16 mouse cellular contexts compared by ENCODE assay signal in the genomic region with DNA sequence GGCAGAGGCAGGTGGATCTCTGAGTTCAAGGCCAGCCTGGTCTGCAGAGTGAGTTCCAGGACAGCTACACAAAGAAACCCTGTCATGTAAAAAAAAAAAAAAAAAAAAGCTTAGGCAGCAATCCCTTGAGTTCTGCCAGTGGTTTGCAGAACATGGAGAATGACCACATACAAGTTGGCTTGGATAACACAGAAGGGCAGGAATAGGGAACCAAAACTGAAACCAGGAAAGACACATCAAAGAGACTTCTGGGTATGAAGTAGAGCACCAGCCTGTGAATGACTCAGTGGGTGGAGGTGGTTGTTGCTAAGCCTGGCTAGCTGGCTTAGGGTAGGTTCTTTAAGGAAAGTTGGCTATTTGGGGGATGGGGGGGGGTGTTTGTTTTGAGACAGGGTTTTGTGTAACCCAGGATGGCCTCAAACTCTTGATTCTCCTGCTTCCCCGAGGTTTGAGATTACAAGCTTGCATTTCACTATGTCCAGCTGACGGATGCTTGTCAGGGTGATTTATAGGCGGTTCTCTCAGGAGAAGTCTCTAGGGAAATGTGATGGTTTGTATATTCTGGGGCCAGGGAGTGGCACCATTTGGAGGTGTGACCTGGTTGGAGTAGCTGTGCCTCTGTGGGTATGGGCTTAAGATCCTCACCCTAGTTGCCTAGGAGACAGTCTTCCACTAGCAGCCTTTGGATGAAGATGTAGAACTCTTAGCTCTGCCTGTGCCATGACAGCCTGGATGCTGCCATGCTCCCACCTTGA. TPM values are rescaled to one million over a fixed set of nuclear protein-coding genes. Genes with fewer than 3 reads are reported as not detected.
DNase-seq lines count a peak whose midpoint lies in the region; ATAC-seq lines count a peak whose summit lies in the region.
"Had no signal": no experiment of that assay in that cellular context is flagged by ENCODE, and none has a peak within 500 bp of the region (broad histone marks: within the 10 kb centered on the region; RNA-seq: fewer than 3 reads in every experiment).

No protein-coding gene starts in this region.

- H3K36me3 ChIP-seq in heart, embryonic 12.5 days = peaks cover 6% of the 10 kb centered on the region; the same call in 1 of the 2 replicates
- peaks cover 6% of the 10 kb centered on the region for H3K36me3 ChIP-seq in megakaryocyte, embryonic 14.5 days (replicated peaks; ENCODE audit: low read length)
- H3K36me3 ChIP-seq: midbrain, embryonic 15.5 days had no signal

- H3K27me3 ChIP-seq in heart, embryonic 12.5 days (replicated peaks) = no peaks in the 10 kb centered on the region
- H3K27me3 ChIP-seq in megakaryocyte, embryonic 14.5 days (replicated peaks) = peaks cover 12% of the 10 kb centered on the region
- H3K27me3 ChIP-seq: limb, embryonic 12.5 days; midbrain, embryonic 15.5 days had no signal

- peak; percentile 22 for DNase-seq in heart, adult 8-10 months (ENCODE audit: low spot score)
- peak; percentile 70 for DNase-seq in 3134 (ENCODE audit: extremely low read depth, insufficient read length, low spot score)
- DNase-seq in adipocyte (ENCODE audit: low spot score) = peak; percentile 63
- no peak for DNase-seq in kidney, postnatal 36 days
- DNase-seq in layer of hippocampus, adult 8-10 months (ENCODE audit: low spot score in 2 of 2) = no peak
- no peak for DNase-seq in gastrocnemius, postnatal 4 days (ENCODE audit: low spot score in 2 of 2)
- DNase-seq: cerebellum, adult 9-10 months; kidney, postnatal 14 days; lung, adult 2 months had no signal

- ATAC-seq in heart, embryonic 12.5 days (ENCODE audit: insufficient number of reproducible peaks, low FRiP score) = no peak
- ATAC-seq: midbrain, embryonic 15.5 days had no signal

- H3K9ac ChIP-seq in heart, embryonic 12.5 days = no peak overlapping the region
- H3K9ac ChIP-seq: limb, embryonic 12.5 days; midbrain, embryonic 15.5 days had no signal

- no peaks in the 10 kb centered on the region for H3K9me3 ChIP-seq in heart, embryonic 12.5 days (replicated peaks)
- H3K9me3 ChIP-seq in megakaryocyte, embryonic 14.5 days = peaks cover 14% of the 10 kb centered on the region
- H3K9me3 ChIP-seq: heart, embryonic 10.5 days; hindbrain, embryonic 10.5 days; limb, embryonic 12.5 days; midbrain, embryonic 15.5 days had no signal

- H3K4me1 ChIP-seq in heart, embryonic 12.5 days (replicated peaks) = no peaks in the 10 kb centered on the region
- H3K4me1 ChIP-seq in megakaryocyte, embryonic 14.5 days = peaks cover 4% of the 10 kb centered on the region; the same call in 1 of the 2 replicates
- H3K4me1 ChIP-seq: heart, embryonic 10.5 days; limb, embryonic 12.5 days; midbrain, embryonic 15.5 days had no signal

- 62% methylated on average over 3 of the region's 3 CpGs for WGBS in heart, embryonic 12.5 days

- no peak overlapping the region for H3K27ac ChIP-seq in heart, embryonic 12.5 days (ENCODE audit: poor library complexity, severe bottlenecking)
- H3K27ac ChIP-seq: heart, embryonic 10.5 days; hindbrain, embryonic 10.5 days; limb, embryonic 12.5 days; midbrain, embryonic 15.5 days had no signal

- no peak overlapping the region for H3K4me3 ChIP-seq in heart, embryonic 12.5 days
- peak overlapping the region; percentile 33 for H3K4me3 ChIP-seq in megakaryocyte, embryonic 14.5 days (replicated peaks)
- H3K4me3 ChIP-seq: heart, embryonic 10.5 days; hindbrain, embryonic 10.5 days; limb, embryonic 12.5 days; midbrain, embryonic 15.5 days had no signal

- no peak overlapping the region for H3K4me2 ChIP-seq in heart, embryonic 12.5 days
- H3K4me2 ChIP-seq: limb, embryonic 12.5 days; midbrain, embryonic 15.5 days had no signal

RNA-seq across cellular contexts. Expression of a gene that starts 21.3 kb away (rescaled TPM):
- not detected for total RNA-seq in heart, adult 8-10 months (2022)
- not detected in 2 replicates for polyA plus RNA-seq in heart, embryonic 12.5 days (2016; fragmentation: Nextera tagmentation; extraction: Ambion mirVana)
- polyA plus RNA-seq in megakaryocyte, embryonic 14.5 days (2012; ENCODE audit: insufficient read depth, low replicate concordance) = not detected in 2 replicates
- total RNA-seq in layer of hippocampus, adult 8-10 months (2022) = not detected
- not detected for total RNA-seq in gastrocnemius, postnatal 4 days (2021)
- polyA plus RNA-seq: heart, embryonic 10.5 days; hindbrain, embryonic 10.5 days; limb, embryonic 12.5 days; midbrain, embryonic 15.5 days; neural tube, embryonic 14.5 days had no signal

RNA-seq across cellular contexts. Expression of a gene that starts 28.5 kb away (rescaled TPM):
- total RNA-seq in heart, adult 8-10 months (2022) = 10 to 100 TPM; 16.6 to 20.3 (median 18.0) TPM
- 38.0 and 39.5 TPM in 2 replicates for polyA plus RNA-seq in heart, embryonic 12.5 days (2016; fragmentation: Nextera tagmentation; extraction: Ambion mirVana)
- polyA plus RNA-seq in megakaryocyte, embryonic 14.5 days (2012; ENCODE audit: insufficient read depth, low replicate concordance) = 3.1 and 16.3 TPM in 2 replicates
- 10 to 100 TPM; 47.8 to 56.9 (median 50.6) TPM for total RNA-seq in layer of hippocampus, adult 8-10 months (2022)
- total RNA-seq in gastrocnemius, postnatal 4 days (2021) = 10 to 100 TPM; 20.2 to 24.8 TPM

RNA-seq across cellular contexts. Expression of a gene that starts 32.2 kb away (rescaled TPM):
- 10 to 100 TPM; 10.1 to 12.3 (median 10.2) TPM for total RNA-seq in heart, adult 8-10 months (2022)
- 44.4 and 47.1 TPM in 2 replicates for polyA plus RNA-seq in heart, embryonic 12.5 days (2016; fragmentation: Nextera tagmentation; extraction: Ambion mirVana)
- polyA plus RNA-seq in megakaryocyte, embryonic 14.5 days (2012; ENCODE audit: insufficient read depth, low replicate concordance) = 5.7 and 19.6 TPM in 2 replicates
- 10 to 100 TPM; 18.9 to 24.1 (median 21.0) TPM for total RNA-seq in layer of hippocampus, adult 8-10 months (2022)
- total RNA-seq in gastrocnemius, postnatal 4 days (2021) = 10 to 100 TPM; 27.3 to 28.9 TPM

RNA-seq across cellular contexts. Expression of a gene that starts 32.3 kb away (rescaled TPM):
- 10 to 100 TPM in 2 of 4 experiments, 1 to 10 TPM in 2; 8.5 to 11.0 (median 10.2) TPM for total RNA-seq in heart, adult 8-10 months (2022)
- 60.2 and 63.5 TPM in 2 replicates for polyA plus RNA-seq in heart, embryonic 12.5 days (2016; fragmentation: Nextera tagmentation; extraction: Ambion mirVana)
- polyA plus RNA-seq in megakaryocyte, embryonic 14.5 days (2012; ENCODE audit: insufficient read depth, low replicate concordance) = 9.1 and 10.7 TPM in 2 replicates
- total RNA-seq in layer of hippocampus, adult 8-10 months (2022) = 10 to 100 TPM; 30.5 to 38.5 (median 34.3) TPM
- 10 to 100 TPM; 25.2 to 26.5 TPM for total RNA-seq in gastrocnemius, postnatal 4 days (2021)

Comparison
In these comparisons a context has a peak if more than half of its experiments do, and no peak if none do; other contexts are left out.
1. DNase-seq: peak in heart, adult 8-10 months (single experiment), 3134 (single experiment) and adipocyte (single experiment); none in kidney, postnatal 36 days (0 of 2), layer of hippocampus, adult 8-10 months (0 of 2) and gastrocnemius, postnatal 4 days (0 of 2).